Comparison of ENCODE assay signal across 25 mouse cellular contexts in the genomic region with DNA sequence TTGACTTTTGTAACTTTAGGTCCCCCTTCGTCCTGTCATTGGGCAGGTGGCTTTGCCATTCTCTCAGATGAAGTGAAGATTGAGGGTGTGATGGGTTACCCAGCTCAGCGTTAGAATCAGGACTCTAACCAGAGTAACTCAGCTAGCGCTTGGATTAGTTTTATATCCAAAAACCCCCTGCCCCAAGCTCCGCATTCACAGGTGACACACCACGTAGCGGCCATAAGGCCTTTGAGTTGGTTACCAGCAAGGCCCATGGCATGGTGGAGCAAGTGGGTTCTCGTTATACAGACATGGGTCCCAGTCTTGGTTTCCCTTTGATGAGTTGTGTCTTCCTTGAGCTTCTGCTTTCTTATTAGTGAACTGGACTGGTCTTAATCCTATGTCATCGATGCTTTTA. TPM values are rescaled to one million over a fixed set of nuclear protein-coding genes. Genes with fewer than 3 reads are reported as not detected.
DNase-seq lines count a peak whose midpoint lies in the region; ATAC-seq and TF ChIP-seq lines count a peak whose summit lies in the region.
"Had no signal": no experiment of that assay in that cellular context is flagged by ENCODE, and none has a peak within 500 bp of the region (broad histone marks: within the 10 kb centered on the region; RNA-seq: fewer than 3 reads in every experiment).

No protein-coding gene starts in this region.

- no peak overlapping the region for H3K4me3 ChIP-seq in gastrocnemius, adult 2 months
- no peak overlapping the region for H3K4me3 ChIP-seq in heart, embryonic 15.5 days
- H3K4me3 ChIP-seq in layer of hippocampus, adult 2 months: no peak overlapping the region
- H3K4me3 ChIP-seq in stomach, embryonic 16.5 days (replicated peaks; ENCODE audit: low read length): no peak overlapping the region
- H3K4me3 ChIP-seq in stomach, postnatal 0 days (ENCODE audit: low read depth, low read length): no peak overlapping the region
- H3K4me3 ChIP-seq: forebrain, embryonic 10.5 days; forebrain, embryonic 13.5 days; heart, embryonic 12.5 days; hindbrain, embryonic 10.5 days; hindbrain, embryonic 13.5 days; intestine, embryonic 15.5 days had no signal

- WGBS in heart, embryonic 15.5 days: 93% methylated on average over 8 of the region's 8 CpGs
- WGBS in stomach, embryonic 16.5 days: 92% methylated on average over 8 of the region's 8 CpGs
- 95% methylated on average over 8 of the region's 8 CpGs for WGBS in stomach, postnatal 0 days

- no peaks in the 10 kb centered on the region for H3K9me3 ChIP-seq in heart, embryonic 15.5 days (replicated peaks)
- no peaks in the 10 kb centered on the region for H3K9me3 ChIP-seq in stomach, embryonic 16.5 days (replicated peaks; ENCODE audit: control insufficient read depth, low read length)
- H3K9me3 ChIP-seq in stomach, postnatal 0 days (ENCODE audit: control insufficient read depth, low read length): no peaks in the 10 kb centered on the region
- H3K9me3 ChIP-seq: forebrain, embryonic 10.5 days; forebrain, embryonic 13.5 days; heart, embryonic 12.5 days; hindbrain, embryonic 10.5 days; hindbrain, embryonic 13.5 days; intestine, embryonic 15.5 days had no signal

- peak overlapping the region; percentile 96 for H3K27ac ChIP-seq in gastrocnemius, adult 2 months
- H3K27ac ChIP-seq in heart, embryonic 15.5 days: 0 out of 2 replicates have a peak overlapping the region, but pooled peaks have one; percentile 1
- H3K27ac ChIP-seq in layer of hippocampus, adult 2 months: peak overlapping the region; percentile 86
- peak overlapping the region; percentile 11; the same call in 1 of the 2 replicates for H3K27ac ChIP-seq in stomach, embryonic 16.5 days (ENCODE audit: low read length)
- no peak overlapping the region for H3K27ac ChIP-seq in stomach, postnatal 0 days (replicated peaks)
- H3K27ac ChIP-seq: forebrain, embryonic 10.5 days; forebrain, embryonic 13.5 days; hindbrain, embryonic 10.5 days; hindbrain, embryonic 13.5 days had no signal

- no peak for ATAC-seq in heart, embryonic 15.5 days (replicated peaks; ENCODE audit: insufficient number of reproducible peaks, insufficient read depth, low FRiP score, low read depth)
- ATAC-seq in stomach, embryonic 16.5 days (ENCODE audit: insufficient read depth, low FRiP score): no peak
- ATAC-seq in stomach, postnatal 0 days (ENCODE audit: low FRiP score, low TSS enrichment): no peak
- ATAC-seq: activated CD4-positive, CD25-positive, alpha-beta regulatory T cell, adult 4 months; forebrain, embryonic 13.5 days; forebrain, embryonic 16.5 days; hindbrain, embryonic 16.5 days; intestine, embryonic 15.5 days had no signal

- TF ChIP-seq CTCF in gastrocnemius, adult 2 months (IDR thresholded peaks at IDR 0.05): no peak
- TF ChIP-seq CTCF in layer of hippocampus, adult 2 months (conservative IDR thresholded peaks at IDR 0.05): no peak
- no peak for TF ChIP-seq CTCF in stomach, postnatal 0 days (IDR thresholded peaks at IDR 0.05; ENCODE audit: low read depth)

- no peaks in the 10 kb centered on the region for H3K36me3 ChIP-seq in heart, embryonic 15.5 days
- H3K36me3 ChIP-seq in stomach, embryonic 16.5 days (ENCODE audit: control insufficient read depth, insufficient read depth, low read length): no peaks in the 10 kb centered on the region
- H3K36me3 ChIP-seq in stomach, postnatal 0 days (ENCODE audit: control insufficient read depth, insufficient read depth, low read length): no peaks in the 10 kb centered on the region
- H3K36me3 ChIP-seq: forebrain, embryonic 10.5 days; heart, embryonic 12.5 days; hindbrain, embryonic 10.5 days; hindbrain, embryonic 13.5 days; intestine, embryonic 15.5 days had no signal

- no peak for TF ChIP-seq EP300 in stomach, postnatal 0 days (optimal IDR thresholded peaks at IDR 0.05)

- DNase-seq in gastrocnemius, adult 2 months: no peak
- no peak for DNase-seq in gastrocnemius, adult 8-10 months (ENCODE audit: low spot score in 2 of 2)
- DNase-seq in heart, adult 8-10 months (ENCODE audit: low spot score): no peak
- no peak for DNase-seq in layer of hippocampus, adult 2 months (ENCODE audit: low spot score in 2 of 2)
- no peak for DNase-seq in layer of hippocampus, adult 18-20 months (ENCODE audit: low spot score in 2 of 2)
- no peak for DNase-seq in stomach, postnatal 0 days (ENCODE audit: low spot score)
- DNase-seq: adrenal gland, adult 8-10 months; adrenal gland, postnatal 25 days; cerebellum, adult 18-20 months; cerebellum, adult 9-10 months; cerebellum, postnatal 14 days; gastrocnemius, postnatal 10 days; gastrocnemius, postnatal 36 days; heart, postnatal 36 days had no signal

- no peak overlapping the region for H3K4me2 ChIP-seq in heart, embryonic 15.5 days
- H3K4me2 ChIP-seq in stomach, embryonic 16.5 days (ENCODE audit: low read depth, low read length): no peak overlapping the region
- H3K4me2 ChIP-seq in stomach, postnatal 0 days (replicated peaks; ENCODE audit: low read depth): no peak overlapping the region
- H3K4me2 ChIP-seq: forebrain, embryonic 13.5 days; heart, embryonic 12.5 days; hindbrain, embryonic 13.5 days had no signal

- H3K27me3 ChIP-seq in heart, embryonic 15.5 days: no peaks in the 10 kb centered on the region
- H3K27me3 ChIP-seq in stomach, embryonic 16.5 days (ENCODE audit: control insufficient read depth, insufficient read depth, low read length): no peaks in the 10 kb centered on the region
- H3K27me3 ChIP-seq in stomach, postnatal 0 days (ENCODE audit: control insufficient read depth, insufficient read depth, low read length): no peaks in the 10 kb centered on the region
- H3K27me3 ChIP-seq: forebrain, embryonic 13.5 days; heart, embryonic 12.5 days; hindbrain, embryonic 13.5 days; intestine, embryonic 15.5 days had no signal

- peaks cover 55% of the 10 kb centered on the region for H3K4me1 ChIP-seq in heart, embryonic 15.5 days (replicated peaks)
- H3K4me1 ChIP-seq in stomach, embryonic 16.5 days (ENCODE audit: control insufficient read depth, insufficient read depth, low read length): peaks cover 39% of the 10 kb centered on the region
- H3K4me1 ChIP-seq in stomach, postnatal 0 days (replicated peaks; ENCODE audit: control insufficient read depth, insufficient read depth): peaks cover 7% of the 10 kb centered on the region; the same call in 1 of the 2 replicates

- H3K9ac ChIP-seq in heart, embryonic 15.5 days: no peak overlapping the region
- no peak overlapping the region for H3K9ac ChIP-seq in stomach, embryonic 16.5 days (ENCODE audit: low read length)
- no peak overlapping the region for H3K9ac ChIP-seq in stomach, postnatal 0 days (ENCODE audit: low read length)
- H3K9ac ChIP-seq: forebrain, embryonic 13.5 days; heart, embryonic 12.5 days; hindbrain, embryonic 13.5 days; intestine, embryonic 15.5 days had no signal

- intact Hi-C loops in gastrocnemius, adult 2 months (cut with DNase I): loop anchor here (2.0 kb wide), 1 partner anchor 17 kb away; no protein-coding TSS in a partner anchor

RNA-seq across cellular contexts. Expression of gene Itpkb, which starts 53.6 kb away (rescaled TPM):
- 10 to 100 TPM; 14.7 to 22.7 TPM for total RNA-seq in gastrocnemius, adult 2 months (2021)
- 10 to 100 TPM; 11.9 to 15.9 (median 13.6) TPM for total RNA-seq in gastrocnemius, adult 8-10 months (2022)
- polyA plus RNA-seq in heart, embryonic 15.5 days (2015; fragmentation: Nextera tagmentation; extraction: Ambion mirVana): 6.1 and 7.5 TPM in 2 replicates
- 10 to 100 TPM; 40.9 to 59.4 (median 57.3) TPM for total RNA-seq in heart, adult 8-10 months (2022)
- 10 to 100 TPM; 26.3 to 28.3 TPM for total RNA-seq in layer of hippocampus, adult 2 months (2021)
- total RNA-seq in layer of hippocampus, adult 18-20 months (2021): 10 to 100 TPM; 27.2 to 27.4 TPM
- polyA plus RNA-seq in stomach, embryonic 16.5 days (2015; fragmentation: Nextera tagmentation; extraction: Ambion mirVana): 6.0 and 7.2 TPM in 2 replicates
- polyA plus RNA-seq in stomach, postnatal 0 days (2015; fragmentation: Nextera tagmentation; extraction: Ambion mirVana): 3.7 and 4.0 TPM in 2 replicates
